Mouse (Mus musculus) heart, postnatal 0 days (tissue): ENCODE results near the gene Ephb1. TPM values are rescaled to one million over a fixed set of nuclear protein-coding genes. Genes with fewer than 3 reads are reported as not detected.

Experiments
- ATAC-seq: fragments of 200-750 bp; cut with Nextera tagmentation; 2 replicates; pipeline ENCODE4 v1.8.0; 2017; ENCODE audit warnings: low read depth, moderate number of reproducible peaks, moderate library complexity; ENCODE audit not compliant: insufficient read depth
- DNase-seq: peaks from one replicate; pipeline ENCODE4 v3.0.0-alpha.2; 2016; ENCODE audit warnings: low spot score
- H3K27ac ChIP-seq: fragments of 300-500 bp; sonication (generic); 2 replicates; pipeline ENCODE4 v1.5.1; 2014; ENCODE audit warnings: low read depth, mild to moderate bottlenecking
- H3K27me3 ChIP-seq: fragments of 300-500 bp; sonication (generic); 2 replicates; pipeline ENCODE4 v1.6.1; 2014; ENCODE audit warnings: low read length, mixed read lengths; ENCODE audit not compliant: control insufficient read depth, insufficient read depth
- H3K36me3 ChIP-seq: fragments of 300-500 bp; sonication (generic); replicated peaks from 2 replicates; pipeline ENCODE4 v1.6.1; 2014; ENCODE audit warnings: low read length, mixed read lengths; ENCODE audit not compliant: control insufficient read depth, insufficient read depth
- H3K4me1 ChIP-seq: fragments of 300-500 bp; sonication (generic); 2 replicates; pipeline ENCODE4 v1.6.1; 2014; ENCODE audit warnings: antibody characterized with exemption; ENCODE audit not compliant: control insufficient read depth, insufficient read depth
- H3K4me2 ChIP-seq: fragments of 300-500 bp; sonication (generic); 2 replicates; pipeline ENCODE4 v1.6.1; 2014; ENCODE audit warnings: low read depth, mild to moderate bottlenecking, low read length, moderate library complexity
- H3K4me3 ChIP-seq: fragments of 300-500 bp; sonication (generic); 2 replicates; pipeline ENCODE4 v1.5.1; 2014; ENCODE audit warnings: low read depth, low read length
- H3K9ac ChIP-seq: fragments of 300-500 bp; sonication (generic); replicated peaks from 2 replicates; pipeline ENCODE4 v1.6.1; 2014; ENCODE audit warnings: low read depth, low read length, mixed read lengths
- H3K9me3 ChIP-seq: fragments of 300-500 bp; sonication (generic); replicated peaks from 2 replicates; pipeline ENCODE4 v1.6.1; 2016; ENCODE audit warnings: low read length; ENCODE audit not compliant: control insufficient read depth
- CTCF ChIP-seq: IDR thresholded peaks from 2 replicates; pipeline ENCODE4 v1.5.1; 2016; ENCODE audit warnings: antibody characterized with exemption, control low read depth, low read depth
- EP300 ChIP-seq: IDR thresholded peaks from 2 replicates; pipeline ENCODE4 v1.6.1; 2016; ENCODE audit warnings: antibody characterized with exemption, low read depth
- WGBS: fragments of 180-500 bp; shearing (Covaris S2); extraction: QIAGEN DNeasy Blood & Tissue Kit; methylation state at CpG from one replicate; pipeline ENCODE4 v1.1.7; 2014; 5-methylcytosine and 5-hydroxymethylcytosine counted together
- polyA plus RNA-seq: library from polyadenylated mRNA; unstranded; fragments of >200 nt; fragmentation: Nextera tagmentation; extraction: Ambion mirVana; gene quantifications from 2 replicates; pipeline ENCODE4 v1.2.1, GENCODE M21; 2015
- total RNA-seq: library from RNA; depleted of rRNA; stranded (reverse); fragments of >200 nt; gene quantifications from 2 replicates; pipeline ENCODE4 v1.2.3, GENCODE M21; 2014; ENCODE audit warnings: low replicate concordance

Gene Ephb1
- total and polyA plus RNA-seq, 2 experiments from 2014 or later = 0.96 to 2.1 TPM

- no peaks in the 10 kb centered on the region for H3K9me3 ChIP-seq
- no peak overlapping the region for H3K9ac ChIP-seq
- 14% methylated on average over 3 of the region's 3 CpGs for WGBS
These were observed 49.7 kb downstream of the Ephb1 start for GRCm38 (mm10) chr9:102304796-102305195.

GRCm38 (mm10) chr9:102303882-102304281, 50.6 kb downstream of the Ephb1 start:
- H3K9ac ChIP-seq = no peak overlapping the region
- H3K27ac ChIP-seq = no peak overlapping the region
- ATAC-seq = no peak
- no peak overlapping the region for H3K4me2 ChIP-seq
- peaks cover 14% of the 10 kb centered on the region; the same call in 1 of the 2 replicates for H3K27me3 ChIP-seq
- DNase-seq = no peak
- no peaks in the 10 kb centered on the region for H3K9me3 ChIP-seq
- TF ChIP-seq CTCF = no peak
- TF ChIP-seq EP300 = no peak
- 58% methylated on average over 13 of the region's 13 CpGs for WGBS
- peaks cover 9% of the 10 kb centered on the region; the same call in 1 of the 2 replicates for H3K4me1 ChIP-seq
- no peaks in the 10 kb centered on the region for H3K36me3 ChIP-seq
- H3K4me3 ChIP-seq = no peak overlapping the region

More at GRCm38 (mm10) chr9:102304796-102305195, 49.7 kb downstream of the Ephb1 start:
- H3K4me1 ChIP-seq = peaks cover 9% of the 10 kb centered on the region; the same call in 1 of the 2 replicates
- H3K4me3 ChIP-seq = no peak overlapping the region
- no peak overlapping the region for H3K4me2 ChIP-seq
- no peak for TF ChIP-seq CTCF
- TF ChIP-seq EP300 = no peak
- DNase-seq = no peak
- ATAC-seq = no peak
- no peak overlapping the region for H3K27ac ChIP-seq
- H3K36me3 ChIP-seq = no peaks in the 10 kb centered on the region
- peaks cover 14% of the 10 kb centered on the region; the same call in 1 of the 2 replicates for H3K27me3 ChIP-seq

GRCm38 (mm10) chr9:102300985-102301384, 53.5 kb downstream of the Ephb1 start:
- no peak for ATAC-seq
- WGBS = 79% methylated on average over 4 of the region's 4 CpGs

GRCm38 (mm10) chr9:102298741-102299140, 55.8 kb downstream of the Ephb1 start:
- H3K4me1 ChIP-seq = no peaks in the 10 kb centered on the region
- no peak for TF ChIP-seq CTCF
- DNase-seq = no peak
- H3K27ac ChIP-seq = no peak overlapping the region
- no peak overlapping the region for H3K4me2 ChIP-seq
- H3K9me3 ChIP-seq = no peaks in the 10 kb centered on the region
- 61% methylated on average over 8 of the region's 8 CpGs for WGBS
- 0 out of 2 replicates have a peak, but pooled peaks cover 6% of the 10 kb centered on the region for H3K27me3 ChIP-seq
- H3K36me3 ChIP-seq = no peaks in the 10 kb centered on the region
- H3K4me3 ChIP-seq = no peak overlapping the region
- no peak for ATAC-seq
- H3K9ac ChIP-seq = no peak overlapping the region

More at GRCm38 (mm10) chr9:102300985-102301384, 53.5 kb downstream of the Ephb1 start:
- Histone ChIP-seq H3K9me3 (no peaks in the 10 kb centered on the region), H3K9ac (no peak overlapping the region), H3K4me3 (no peak overlapping the region), H3K4me1 (no peaks in the 10 kb centered on the region), H3K4me2 (no peak overlapping the region), H3K27ac (no peak overlapping the region), H3K27me3 (peaks cover 14% of the 10 kb centered on the region; the same call in 1 of the 2 replicates), H3K36me3 (no peaks in the 10 kb centered on the region)
- DNase-seq = no peak
- TF ChIP-seq CTCF (no peak), EP300 (no peak)

GRCm38 (mm10) chr9:102297986-102298385, 56.5 kb downstream of the Ephb1 start:
- DNase-seq (no peak), ATAC-seq (no peak)
- H3K36me3 ChIP-seq = no peaks in the 10 kb centered on the region
- TF ChIP-seq EP300 (no peak), CTCF (no peak)
- 62% methylated on average over 5 of the region's 5 CpGs for WGBS
- H3K9me3 ChIP-seq = no peaks in the 10 kb centered on the region
- no peak overlapping the region for H3K27ac ChIP-seq
- 0 out of 2 replicates have a peak, but pooled peaks cover 6% of the 10 kb centered on the region for H3K27me3 ChIP-seq
- no peak overlapping the region for H3K4me3 ChIP-seq
- no peaks in the 10 kb centered on the region for H3K4me1 ChIP-seq
- H3K9ac ChIP-seq = no peak overlapping the region
- no peak overlapping the region for H3K4me2 ChIP-seq

GRCm38 (mm10) chr9:102297176-102297575, 57.3 kb downstream of the Ephb1 start:
- Histone ChIP-seq H3K36me3 (no peaks in the 10 kb centered on the region), H3K27me3 (0 out of 2 replicates have a peak, but pooled peaks cover 6% of the 10 kb centered on the region), H3K4me2 (no peak overlapping the region), H3K27ac (no peak overlapping the region), H3K9ac (no peak overlapping the region), H3K9me3 (no peaks in the 10 kb centered on the region), H3K4me1 (no peaks in the 10 kb centered on the region), H3K4me3 (no peak overlapping the region)
- DNase-seq (no peak), ATAC-seq (no peak)
- TF ChIP-seq EP300 = no peak
- TF ChIP-seq CTCF = no peak
- 78% methylated on average over 3 of the region's 3 CpGs for WGBS
